22 mouse cellular contexts compared by ENCODE assay signal in the genomic region with DNA sequence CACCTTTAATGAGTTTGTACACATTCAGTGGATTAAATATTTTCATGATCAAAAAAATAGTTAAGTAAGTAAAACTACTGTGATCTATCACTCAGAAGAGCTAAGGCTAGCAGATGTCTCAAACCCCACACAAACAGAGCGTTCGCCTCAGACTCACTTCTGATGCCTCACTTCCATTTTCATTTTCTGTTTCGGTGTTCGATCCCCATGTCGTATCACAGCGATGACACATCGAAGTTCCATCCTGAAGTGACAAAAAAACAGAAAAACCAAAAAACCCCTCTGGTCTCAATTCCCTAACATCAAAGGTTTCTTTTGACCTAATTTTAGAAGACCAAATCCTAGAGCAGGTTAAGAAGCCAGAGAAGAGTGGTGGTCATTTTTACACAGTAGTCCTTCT.
"Had no signal": no experiment of that assay in that cellular context is flagged by ENCODE, and none has a peak within 500 bp of the region (broad histone marks: within the 10 kb centered on the region; RNA-seq: fewer than 3 reads in every experiment).

No protein-coding gene starts in this region.

- H3K27ac ChIP-seq: gastrocnemius, adult 2 months; heart, embryonic 10.5 days; hindbrain, embryonic 13.5 days; hindbrain, embryonic 15.5 days; hindbrain, postnatal 0 days; layer of hippocampus, adult 2 months; left cerebral cortex, adult 2 months; limb, embryonic 13.5 days; limb, embryonic 15.5 days; liver, embryonic 12.5 days; liver, embryonic 14.5 days had no signal

- H3K9ac ChIP-seq: heart, embryonic 12.5 days; hindbrain, embryonic 13.5 days; hindbrain, embryonic 15.5 days; limb, embryonic 13.5 days; limb, embryonic 15.5 days; liver, embryonic 12.5 days; liver, embryonic 14.5 days had no signal

- H3K27me3 ChIP-seq: heart, embryonic 12.5 days; hindbrain, embryonic 13.5 days; hindbrain, embryonic 15.5 days; limb, embryonic 13.5 days; limb, embryonic 15.5 days; liver, embryonic 12.5 days had no signal

- H3K4me2 ChIP-seq: heart, embryonic 12.5 days; hindbrain, embryonic 13.5 days; hindbrain, embryonic 15.5 days; limb, embryonic 13.5 days; limb, embryonic 15.5 days; liver, embryonic 12.5 days had no signal

- DNase-seq: gastrocnemius, adult 2 months; gastrocnemius, postnatal 10 days; gastrocnemius, postnatal 25 days; heart, adult 18-20 months; heart, postnatal 10 days; kidney, adult 11 months; kidney, adult 8-10 months; kidney, postnatal 10 days; kidney, postnatal 25 days; kidney, postnatal 4 days; left cerebral cortex, postnatal 4 days had no signal

- H3K4me1 ChIP-seq: heart, embryonic 10.5 days; hindbrain, embryonic 13.5 days; hindbrain, embryonic 15.5 days; limb, embryonic 13.5 days; limb, embryonic 15.5 days had no signal

- H3K4me3 ChIP-seq: gastrocnemius, adult 2 months; heart, embryonic 10.5 days; heart, embryonic 12.5 days; hindbrain, embryonic 13.5 days; hindbrain, embryonic 15.5 days; layer of hippocampus, adult 2 months; left cerebral cortex, adult 2 months; limb, embryonic 13.5 days; limb, embryonic 15.5 days; liver, embryonic 12.5 days had no signal

- H3K9me3 ChIP-seq: heart, embryonic 10.5 days; heart, embryonic 12.5 days; hindbrain, embryonic 13.5 days; hindbrain, embryonic 15.5 days; limb, embryonic 13.5 days; limb, embryonic 15.5 days; liver, embryonic 12.5 days had no signal
